Mouse (Mus musculus) myocyte (in vitro differentiated cells): ENCODE measurements around the gene Sh3tc1.

Source experiments
- MYOG ChIP-seq, 3 experiments: IDR thresholded peaks; one replicate each; pipeline ENCODE4 v1.6.1; 2011; ENCODE audit warnings: control low read depth in 2 of 3, low read depth in 2 of 3, mild to moderate bottlenecking in 2 of 3; ENCODE audit not compliant: insufficient read length in 2 of 3, control insufficient read depth in 1 of 3, insufficient read depth in 1 of 3
- POLR2A ChIP-seq: IDR thresholded peaks from one replicate; pipeline ENCODE4 v1.6.1; 2011; ENCODE audit warnings: low read depth, mild to moderate bottlenecking, control low read depth, moderate library complexity; ENCODE audit not compliant: insufficient read length
- USF1 ChIP-seq: IDR thresholded peaks from one replicate; pipeline ENCODE4 v1.6.1; 2011; ENCODE audit warnings: low read depth, mild to moderate bottlenecking, control low read depth, moderate library complexity

DNA sequence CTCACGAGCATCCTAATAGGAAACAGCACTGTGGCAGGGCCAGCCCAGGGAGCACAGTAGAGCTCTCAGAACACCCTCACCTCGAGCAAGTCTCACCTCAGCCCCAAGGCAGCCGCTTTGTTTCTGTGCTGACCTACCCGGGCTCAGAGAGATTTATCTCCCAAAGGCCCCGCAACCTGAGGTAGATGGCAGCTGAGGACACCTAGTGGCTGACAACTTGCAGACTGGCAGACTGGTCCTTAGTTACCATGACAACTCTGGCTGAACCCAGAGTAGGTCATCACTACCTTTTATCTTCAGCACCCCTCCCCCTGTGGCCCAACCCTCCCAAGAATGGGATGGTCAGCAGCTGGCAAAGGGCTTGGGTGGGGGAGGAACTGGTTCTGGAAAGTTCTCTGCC is 44.0 kb downstream of the Sh3tc1 start:
- TF ChIP-seq POLR2A (no peak), MYOG (IDR thresholded peaks at IDR 0.05; ENCODE audit: control insufficient read depth in 1 of 3, insufficient read depth in 1 of 3, insufficient read length in 2 of 3, low read depth in 2 of 3) (no peak), USF1 (no peak)
